Mouse (Mus musculus): ENCODE results near the gene Lat2.
"Not testable (repeated sequence)": the region's sequence is repeated elsewhere in the genome, so short reads cannot be mapped to it uniquely, and the experiment has no call there.

Lat2 gene

DNA sequence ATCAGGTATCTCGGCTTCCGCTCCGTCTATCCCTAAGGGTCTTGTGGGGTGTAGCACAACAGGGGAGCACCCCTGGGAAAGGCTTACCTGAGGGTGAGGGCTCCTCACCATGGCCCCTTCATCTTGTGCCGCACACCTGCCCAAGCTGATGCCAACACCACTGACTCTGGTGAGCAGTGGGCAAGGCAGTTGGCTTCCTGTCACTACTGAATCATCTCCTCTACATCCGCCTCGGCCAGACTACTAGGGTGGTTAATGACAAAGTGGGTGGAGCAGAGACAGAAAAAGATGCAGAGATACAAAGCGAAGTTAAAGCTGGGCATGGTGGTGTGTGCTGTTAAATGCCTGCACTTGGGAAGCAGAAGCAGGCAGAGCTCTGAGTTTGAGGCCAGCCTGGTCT, at the start of gene Lat2:
TSS of gene Lat2 (minus strand) at position 224 of the 400 bp plus-strand sequence.
- ATAC-seq (ENCODE audit: insufficient number of reproducible peaks, low FRiP score, low TSS enrichment) = no peak

- ATAC-seq (ENCODE audit: insufficient number of reproducible peaks, low FRiP score, low TSS enrichment) = no peak
These were observed 41.9 kb upstream of the Lat2 start for GRCm38 (mm10) chr5:134656708-134657107.

- no peak for ATAC-seq (ENCODE audit: insufficient number of reproducible peaks, low FRiP score, low TSS enrichment)
These were observed 37.2 kb upstream of the Lat2 start for GRCm38 (mm10) chr5:134652015-134652414.

DNA sequence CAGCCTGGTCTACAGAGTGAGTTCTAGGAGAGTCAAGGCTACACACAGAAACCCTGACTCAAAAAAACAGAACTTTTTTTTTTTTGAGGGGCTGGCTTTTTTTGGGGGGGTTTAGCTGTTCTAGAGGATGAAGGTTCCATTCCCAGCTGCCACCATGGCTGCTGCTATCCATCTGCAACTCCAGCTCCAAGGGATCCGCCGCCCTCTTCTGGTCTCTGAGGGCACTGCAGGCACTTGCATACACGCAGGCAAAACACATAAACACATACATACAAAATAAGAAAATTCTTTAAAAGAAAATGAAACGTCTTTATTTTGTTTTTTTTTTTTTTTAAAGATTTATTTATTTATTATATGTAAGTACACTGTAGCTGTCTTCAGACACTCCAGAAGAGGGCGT, 36.1 kb upstream of the Lat2 start:
- no peak for ATAC-seq (ENCODE audit: insufficient number of reproducible peaks, low FRiP score, low TSS enrichment)

DNA sequence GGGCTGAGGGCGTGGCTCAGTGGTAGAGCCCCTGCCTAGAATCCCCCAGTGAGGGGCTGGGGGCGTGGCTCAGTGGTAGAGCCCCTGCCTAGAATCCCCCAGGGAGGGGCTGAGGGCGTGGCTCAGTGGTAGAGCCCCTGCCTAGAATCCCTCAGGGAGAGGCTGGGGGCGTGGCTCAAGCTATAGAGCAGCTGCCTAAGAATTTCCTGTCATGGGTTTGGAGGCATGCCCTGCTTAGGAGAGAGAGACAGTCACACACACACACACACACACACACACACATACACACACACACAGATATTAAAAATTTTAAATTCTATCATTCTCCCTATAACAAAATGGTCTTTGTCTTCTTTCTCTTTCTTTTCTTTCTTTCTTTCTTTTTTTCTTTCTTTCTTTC, 34.2 kb upstream of the Lat2 start:
- ATAC-seq (ENCODE audit: insufficient number of reproducible peaks, low FRiP score, low TSS enrichment) = not testable (repeated sequence)

DNA sequence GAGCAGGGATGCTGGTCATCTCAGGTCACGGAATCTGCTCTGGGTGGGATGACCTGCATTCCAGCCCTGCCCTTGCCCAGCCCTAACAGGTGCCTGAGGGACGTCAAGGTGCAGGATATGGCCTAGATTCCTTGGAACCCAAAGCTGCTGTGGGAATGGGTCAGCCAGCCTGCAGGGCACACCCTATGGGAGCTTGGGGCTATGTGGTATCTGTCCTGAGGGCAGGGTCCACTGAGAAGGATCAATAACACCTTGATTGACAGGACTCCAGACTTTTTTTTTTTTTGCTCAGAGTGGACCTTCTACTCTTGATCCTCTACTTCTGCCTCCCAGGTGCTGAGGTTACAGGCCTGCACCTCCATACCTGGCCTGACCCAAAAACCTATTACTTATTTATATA, 32.6 kb upstream of the Lat2 start:
- no peak for ATAC-seq (ENCODE audit: insufficient number of reproducible peaks, low FRiP score, low TSS enrichment)

DNA sequence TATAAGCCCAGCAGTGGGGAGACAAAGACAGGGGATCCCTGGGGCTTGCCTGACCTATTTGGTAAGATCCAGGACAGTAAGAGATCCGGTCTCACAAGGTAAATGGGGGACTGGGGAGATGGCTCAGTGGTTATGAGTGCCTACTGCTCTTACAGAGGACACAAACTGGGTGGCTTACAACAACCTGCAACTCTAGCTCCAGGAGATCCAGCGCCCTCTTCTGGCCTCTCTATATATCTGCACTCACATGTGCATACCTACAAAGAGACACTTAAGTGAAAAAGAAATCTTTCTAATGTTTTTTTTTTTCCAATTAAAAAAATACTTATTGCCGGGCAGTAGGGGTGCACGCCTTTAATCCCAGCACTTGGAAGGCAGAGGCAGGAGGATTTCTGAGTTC, 31.6 kb upstream of the Lat2 start:
- no peak for ATAC-seq (ENCODE audit: insufficient number of reproducible peaks, low FRiP score, low TSS enrichment)

DNA sequence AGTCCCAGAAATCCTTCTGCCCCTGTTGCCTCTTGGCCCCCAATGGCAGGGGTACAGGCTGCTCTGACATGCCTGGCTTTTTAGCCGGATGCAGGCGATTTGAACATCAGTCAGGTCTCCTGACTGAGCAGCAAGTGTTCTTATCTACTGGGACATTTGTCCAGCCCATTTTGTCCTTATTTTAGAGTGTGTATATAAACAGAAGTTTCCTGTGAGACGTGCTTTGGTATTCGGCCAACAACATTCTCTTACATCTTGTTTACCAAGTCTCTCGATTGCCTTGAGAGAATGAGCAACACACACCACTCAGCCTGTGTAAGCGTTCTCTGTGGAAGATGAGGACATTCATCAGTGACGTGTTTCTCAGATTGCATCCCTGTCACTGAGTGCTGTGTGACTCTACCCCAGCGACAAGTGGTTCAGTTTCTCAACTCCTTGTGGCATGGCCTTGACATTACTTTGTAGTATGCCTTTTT, 29.9 kb upstream of the Lat2 start:
- no peak for ATAC-seq (ENCODE audit: insufficient number of reproducible peaks, low FRiP score, low TSS enrichment)

DNA sequence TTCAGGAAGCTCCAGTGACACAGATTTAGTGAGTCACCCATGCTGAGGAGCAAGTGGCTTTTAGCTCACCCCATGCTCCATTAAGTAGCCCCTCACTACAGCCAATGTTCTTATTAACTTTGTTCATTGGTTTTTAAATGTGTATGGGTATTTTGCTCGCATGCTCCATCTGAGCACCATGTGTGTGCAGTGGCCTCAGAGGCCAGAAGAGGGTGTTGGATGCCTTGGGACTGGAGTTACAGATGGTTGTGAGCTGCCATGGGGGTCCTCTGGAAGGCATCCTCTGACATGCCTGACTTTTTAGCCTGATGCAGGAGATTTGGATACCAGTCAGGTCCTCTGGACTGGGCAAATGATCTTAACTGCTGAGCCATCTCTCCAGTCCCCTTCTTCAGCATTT, 29.3 kb upstream of the Lat2 start:
- no peak for ATAC-seq (ENCODE audit: insufficient number of reproducible peaks, low FRiP score, low TSS enrichment)

GRCm38 (mm10) chr5:134640371-134640770, 25.5 kb upstream of the Lat2 start:
- no peak for ATAC-seq (ENCODE audit: insufficient number of reproducible peaks, low FRiP score, low TSS enrichment)

- peak; percentile 94 for ATAC-seq (ENCODE audit: insufficient number of reproducible peaks, low FRiP score, low TSS enrichment)
These were observed 24.5 kb upstream of the Lat2 start, which contains the start of gene Eif4h for GRCm38 (mm10) chr5:134639269-134639682. TSS of gene Eif4h (minus strand) at chr5:134639490.

DNA sequence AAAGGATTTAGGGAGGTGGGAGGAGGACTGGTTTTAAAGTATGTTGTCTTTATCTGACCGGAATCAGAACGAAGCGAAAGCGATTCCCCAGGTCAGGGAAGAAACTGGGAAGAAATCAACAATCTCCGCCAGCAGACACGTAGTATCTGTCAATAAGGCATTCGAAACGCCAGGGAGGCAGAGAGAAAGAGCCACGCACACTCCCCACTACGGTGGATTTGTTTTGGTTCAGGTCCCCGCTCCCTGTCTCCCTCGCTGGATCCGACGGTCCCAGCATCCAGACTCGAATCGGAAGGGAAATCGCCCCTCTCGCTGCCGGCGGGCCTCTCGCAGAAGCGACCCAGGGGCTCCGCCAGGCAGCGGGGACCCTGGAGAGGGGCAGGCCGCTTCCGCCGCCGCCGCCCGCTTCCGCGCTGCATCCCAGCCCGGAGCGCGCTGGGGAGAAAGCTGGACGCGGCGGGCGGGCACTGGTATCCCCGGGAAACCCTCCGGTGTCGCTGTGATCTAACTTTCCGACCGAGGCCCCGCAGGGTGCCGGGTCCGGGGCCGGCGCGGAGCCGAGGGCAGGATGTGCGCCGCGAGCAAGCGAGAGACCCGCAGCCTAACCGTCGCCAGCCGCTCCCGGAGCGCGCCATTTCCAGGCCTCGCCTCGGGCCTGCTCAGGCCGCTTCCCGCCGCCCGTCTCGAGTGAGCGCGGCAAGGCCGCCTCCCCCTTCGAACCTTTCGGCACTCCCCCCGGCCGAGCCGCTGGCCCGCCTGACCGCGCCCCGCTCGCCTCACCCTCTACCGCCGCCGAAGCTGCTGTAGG, 23.8 kb upstream of the Lat2 start:
- peak; percentile 75 for ATAC-seq (ENCODE audit: insufficient number of reproducible peaks, low FRiP score, low TSS enrichment)

GRCm38 (mm10) chr5:134637820-134638367, 23.1 kb upstream of the Lat2 start:
- ATAC-seq (ENCODE audit: insufficient number of reproducible peaks, low FRiP score, low TSS enrichment) = no peak

DNA sequence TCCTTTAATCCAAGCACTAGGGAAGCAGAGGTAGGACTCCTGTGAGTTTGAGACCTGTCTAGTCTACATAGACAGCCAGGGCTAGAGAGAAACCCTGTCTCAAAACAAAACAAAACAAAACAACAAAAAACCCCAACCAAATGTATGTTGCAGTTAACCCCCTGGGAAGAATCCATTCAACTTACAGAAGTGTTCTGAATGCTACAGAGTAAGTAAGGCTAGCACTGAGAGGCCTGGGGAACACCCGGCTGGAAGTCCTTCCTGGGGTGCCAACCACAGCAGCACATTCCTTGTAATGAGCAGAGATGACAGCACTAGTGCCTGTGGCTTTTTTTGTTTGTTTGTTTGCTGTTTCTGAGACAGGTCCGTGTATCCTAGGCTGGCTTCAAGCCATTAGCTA, 18.0 kb upstream of the Lat2 start:
- no peak for ATAC-seq (ENCODE audit: insufficient number of reproducible peaks, low FRiP score, low TSS enrichment)

GRCm38 (mm10) chr5:134630835-134631234, 16.0 kb upstream of the Lat2 start:
- no peak for ATAC-seq (ENCODE audit: insufficient number of reproducible peaks, low FRiP score, low TSS enrichment)

GRCm38 (mm10) chr5:134629508-134629907, 14.7 kb upstream of the Lat2 start:
- ATAC-seq (ENCODE audit: insufficient number of reproducible peaks, low FRiP score, low TSS enrichment) = no peak

DNA sequence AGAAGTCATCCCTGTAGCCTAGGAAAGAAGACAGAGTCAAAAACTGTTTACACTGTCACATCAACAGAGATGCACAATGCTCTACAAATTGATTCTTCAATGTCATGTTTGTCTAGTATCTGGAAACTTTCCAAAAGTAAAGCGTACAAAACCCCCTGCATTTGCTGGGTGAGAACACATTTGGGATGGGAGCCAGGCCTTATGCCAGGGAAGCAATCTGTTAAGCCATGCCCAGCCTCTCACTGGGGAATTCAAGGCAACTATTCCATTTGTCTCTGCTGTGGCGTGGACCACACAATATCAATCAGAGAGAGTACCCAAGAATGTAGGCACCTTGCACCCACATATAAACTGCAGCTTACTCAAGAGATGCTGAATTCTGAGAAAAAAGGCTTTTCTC, 7.2 kb upstream of the Lat2 start:
- no peak for ATAC-seq (ENCODE audit: insufficient number of reproducible peaks, low FRiP score, low TSS enrichment)

- ATAC-seq (ENCODE audit: insufficient number of reproducible peaks, low FRiP score, low TSS enrichment) = no peak
These were observed 6.3 kb upstream of the Lat2 start for GRCm38 (mm10) chr5:134621099-134621640.

DNA sequence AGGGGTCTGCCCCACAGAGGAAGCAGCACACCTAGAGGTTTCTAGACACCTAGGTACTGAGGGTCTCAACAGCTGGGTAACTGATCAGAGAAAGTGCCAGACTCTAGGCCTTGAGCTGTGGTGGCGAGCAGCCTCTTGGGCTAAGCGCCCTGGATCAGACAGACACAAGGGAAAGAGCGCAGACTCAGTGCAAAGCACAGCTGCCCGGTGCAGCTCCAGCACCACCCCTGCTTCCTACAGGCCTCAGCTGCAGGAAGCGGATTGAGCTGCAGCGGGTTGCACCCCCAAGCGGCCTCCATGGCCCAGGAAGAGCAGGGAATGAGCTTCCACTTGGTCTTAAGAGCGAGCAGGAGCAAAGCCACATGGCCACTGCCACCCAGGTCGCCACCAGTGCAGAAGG, 5.6 kb upstream of the Lat2 start:
- no peak for ATAC-seq (ENCODE audit: insufficient number of reproducible peaks, low FRiP score, low TSS enrichment)

DNA sequence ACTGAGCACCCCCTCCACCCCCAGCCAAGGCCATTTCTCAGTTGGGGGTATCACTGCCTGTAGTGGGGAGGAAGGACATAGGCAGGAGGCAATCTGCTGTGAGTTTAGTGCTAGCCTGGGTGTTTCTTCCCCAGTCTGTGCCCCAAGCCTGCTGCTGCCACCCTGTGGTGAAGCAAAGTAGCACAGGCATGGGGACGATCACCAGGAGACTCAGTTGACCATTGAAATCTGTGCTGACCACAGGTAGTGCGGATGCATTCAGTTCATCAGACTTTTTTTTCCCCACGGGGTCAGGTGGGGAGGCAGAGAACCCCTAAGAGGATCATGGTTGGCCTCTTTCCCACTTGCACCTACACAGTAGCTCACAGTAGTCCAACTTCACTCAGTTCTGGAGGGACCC, 2.2 kb upstream of the Lat2 start:
- peak; percentile 40; the same call in 1 of the 2 replicates for ATAC-seq (ENCODE audit: insufficient number of reproducible peaks, low FRiP score, low TSS enrichment)

- ATAC-seq (ENCODE audit: insufficient number of reproducible peaks, low FRiP score, low TSS enrichment) = no peak
These were observed 955 bp upstream of the Lat2 start for GRCm38 (mm10) chr5:134615780-134616179.

DNA sequence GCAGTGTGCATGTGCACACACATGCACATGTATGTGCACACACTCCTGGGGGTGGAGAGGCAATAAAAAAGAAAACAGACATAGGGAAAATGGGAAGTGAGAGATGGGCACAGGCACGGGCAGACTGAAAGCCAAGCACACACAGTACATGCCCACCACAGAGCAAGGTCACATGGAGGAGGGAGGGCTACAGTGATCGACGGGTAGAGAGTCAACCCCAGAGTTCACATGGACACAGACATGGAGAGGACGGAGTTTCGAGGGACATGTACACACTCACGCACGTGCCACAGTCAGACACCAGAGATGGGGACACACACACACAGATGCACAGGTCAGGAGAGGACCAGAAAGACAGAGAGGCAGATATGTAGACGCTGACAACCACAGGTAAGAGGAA, 555 bp upstream of the Lat2 start:
- ATAC-seq (ENCODE audit: insufficient number of reproducible peaks, low FRiP score, low TSS enrichment) = no peak

Data from cerebellum, adult (tissue).